Mouse (Mus musculus) liver, postnatal 0 days (tissue): ENCODE results near the gene Slc25a20. TPM values are rescaled to one million over a fixed set of nuclear protein-coding genes. Genes with fewer than 3 reads are reported as not detected.
A peak's percentile ranks its signal among the peaks of the same experiment; 100 is the strongest.

Experiments
- ATAC-seq: fragments of 200-750 bp; cut with Nextera tagmentation; 2 replicates; pipeline ENCODE4 v1.8.0; 2017; ENCODE audit warnings: mild to moderate bottlenecking, moderate library complexity
- DNase-seq: peaks from one replicate; pipeline ENCODE4 v3.0.0-alpha.2; 2016
- H3K27ac ChIP-seq: fragments of 300-500 bp; sonication (generic); 2 replicates; pipeline ENCODE4 v1.5.1; 2014; ENCODE audit warnings: antibody characterized with exemption, moderate library complexity, mild to moderate bottlenecking, low read depth
- H3K27me3 ChIP-seq: fragments of 300-500 bp; sonication (generic); 2 replicates; pipeline ENCODE4 v1.6.1; 2014; ENCODE audit warnings: low read length, control low read depth, mixed read lengths; ENCODE audit not compliant: insufficient read depth
- H3K36me3 ChIP-seq: fragments of 300-500 bp; sonication (generic); replicated peaks from 2 replicates; pipeline ENCODE4 v1.6.1; 2014; ENCODE audit warnings: mild to moderate bottlenecking, control low read depth, low read length, moderate library complexity, mixed read lengths; ENCODE audit not compliant: insufficient read depth
- H3K4me1 ChIP-seq: fragments of 300-500 bp; sonication (generic); 2 replicates; pipeline ENCODE4 v1.6.1; 2014; ENCODE audit warnings: antibody characterized with exemption, mild to moderate bottlenecking, control low read depth; ENCODE audit not compliant: insufficient read depth
- H3K4me2 ChIP-seq: fragments of 300-500 bp; sonication (generic); 2 replicates; pipeline ENCODE4 v1.6.1; 2014; ENCODE audit warnings: low read depth, mild to moderate bottlenecking, low read length, moderate library complexity, mixed read lengths
- H3K4me3 ChIP-seq: fragments of 300-500 bp; sonication (generic); 2 replicates; pipeline ENCODE4 v1.5.1; 2014; ENCODE audit warnings: low read depth, low read length
- H3K9ac ChIP-seq: fragments of 300-500 bp; sonication (generic); replicated peaks from 2 replicates; pipeline ENCODE4 v1.6.1; 2014; ENCODE audit warnings: mild to moderate bottlenecking, moderate library complexity
- H3K9me3 ChIP-seq: fragments of 300-500 bp; sonication (generic); 2 replicates; pipeline ENCODE4 v1.6.1; 2016; ENCODE audit warnings: mild to moderate bottlenecking, control low read depth, low read length, mixed read lengths
- CTCF ChIP-seq: sonication (generic); IDR thresholded peaks from 2 replicates; pipeline ENCODE4 v1.5.1; 2016; ENCODE audit warnings: antibody characterized with exemption, low read depth
- EP300 ChIP-seq: IDR thresholded peaks from 2 replicates; pipeline ENCODE4 v1.6.1; 2016; ENCODE audit warnings: antibody characterized with exemption, low read depth, mild to moderate bottlenecking
- WGBS: fragments of 180-500 bp; shearing (Covaris S2); extraction: QIAGEN DNeasy Blood & Tissue Kit; methylation state at CpG from one replicate; pipeline ENCODE4 v1.1.7; 2014; ENCODE audit not compliant: insufficient replicate concordance; 5-methylcytosine and 5-hydroxymethylcytosine counted together
- polyA plus RNA-seq: library from polyadenylated mRNA; unstranded; fragments of >200 nt; fragmentation: Nextera tagmentation; extraction: Ambion mirVana; gene quantifications from 2 replicates; pipeline ENCODE4 v1.2.1, GENCODE M21; 2015

Slc25a20 gene
- polyA plus RNA-seq, 1 experiment from 2014 or later = 114 TPM

DNA sequence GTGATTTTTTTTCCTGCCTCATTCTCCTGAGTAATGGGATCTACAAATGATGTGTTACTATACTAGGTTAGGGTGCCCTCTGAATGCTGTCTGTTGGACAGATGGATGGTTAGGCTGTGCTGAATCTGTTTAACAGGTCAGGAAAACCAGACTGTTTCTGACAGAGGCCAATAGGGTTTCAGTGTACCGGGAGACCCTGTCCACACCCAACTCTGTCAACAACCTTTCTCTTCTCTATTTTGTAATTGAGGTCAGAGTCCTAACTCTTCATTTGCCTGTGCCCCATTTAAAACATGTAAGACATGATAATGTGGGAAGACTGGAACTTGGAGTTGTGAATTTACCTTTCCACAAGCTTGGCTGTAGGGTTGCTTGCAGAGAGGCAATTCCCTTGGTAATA is 28.1 kb downstream of the Slc25a20 start:
- no peak overlapping the region for H3K4me3 ChIP-seq
- TF ChIP-seq CTCF (no peak), EP300 (peak; percentile 70)
- 53% methylated on average over 1 of the region's 1 CpGs for WGBS
- peaks cover 50% of the 10 kb centered on the region for H3K4me1 ChIP-seq
- no peak overlapping the region for H3K9ac ChIP-seq
- no peak for DNase-seq
- peak overlapping the region; percentile 89 for H3K27ac ChIP-seq
- H3K27me3 ChIP-seq = 0 out of 2 replicates have a peak, but pooled peaks cover 6% of the 10 kb centered on the region
- no peaks in the 10 kb centered on the region for H3K9me3 ChIP-seq
- ATAC-seq = peak; percentile 66
- no peaks in the 10 kb centered on the region for H3K36me3 ChIP-seq
- H3K4me2 ChIP-seq = no peak overlapping the region

DNA sequence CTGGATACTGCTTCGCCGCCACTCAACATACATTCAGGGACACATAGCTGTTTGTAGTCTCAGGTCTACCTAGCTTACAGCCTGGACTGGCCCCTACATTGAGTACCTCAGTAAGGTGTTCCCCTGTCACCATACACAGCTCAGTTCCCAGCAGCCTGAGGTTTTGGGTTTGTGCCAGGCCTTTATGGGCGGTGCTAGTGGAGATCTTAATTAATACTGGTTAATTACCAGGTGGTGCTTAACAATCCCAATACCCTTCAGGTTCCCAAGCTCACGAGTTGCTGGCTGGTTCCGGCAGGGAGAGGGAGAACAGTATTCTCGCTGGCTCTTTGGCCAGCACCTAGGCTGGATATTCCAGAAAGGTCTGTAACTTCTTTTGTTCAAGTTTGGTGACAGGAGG is 29.0 kb downstream of the Slc25a20 start:
- TF ChIP-seq EP300 = no peak
- no peak for TF ChIP-seq CTCF
- H3K27me3 ChIP-seq = 0 out of 2 replicates have a peak, but pooled peaks cover 6% of the 10 kb centered on the region
- peaks cover 50% of the 10 kb centered on the region for H3K4me1 ChIP-seq
- H3K4me2 ChIP-seq = no peak overlapping the region
- 83% methylated on average over 6 of the region's 6 CpGs for WGBS
- no peaks in the 10 kb centered on the region for H3K36me3 ChIP-seq
- DNase-seq = no peak
- H3K9me3 ChIP-seq = no peaks in the 10 kb centered on the region
- no peak for ATAC-seq
- H3K27ac ChIP-seq = peak overlapping the region; percentile 89
- no peak overlapping the region for H3K9ac ChIP-seq
- no peak overlapping the region for H3K4me3 ChIP-seq

DNA sequence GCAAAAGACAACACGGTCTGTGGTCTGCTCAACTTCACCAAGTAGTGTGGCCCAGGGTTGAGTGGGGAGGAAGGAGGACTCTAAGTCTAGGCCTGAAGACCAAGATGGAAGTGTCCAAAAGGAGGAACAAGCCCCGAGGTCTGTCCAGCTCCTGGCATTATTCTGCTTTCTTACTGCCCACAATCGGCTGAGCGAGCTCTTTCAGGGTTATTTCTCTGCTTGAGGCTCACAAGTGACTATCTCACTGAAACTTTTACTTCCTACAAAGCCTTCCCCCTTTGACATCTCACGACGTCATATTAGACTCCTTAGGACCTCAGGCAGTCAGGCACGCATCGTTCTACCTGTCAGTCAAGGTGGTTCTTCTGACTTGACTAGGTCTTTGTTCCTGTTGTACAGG is 29.5 kb downstream of the Slc25a20 start:
- H3K4me1 ChIP-seq = peaks cover 50% of the 10 kb centered on the region
- H3K9ac ChIP-seq = peak overlapping the region; percentile 79; the same call in 1 of the 2 replicates

DNA sequence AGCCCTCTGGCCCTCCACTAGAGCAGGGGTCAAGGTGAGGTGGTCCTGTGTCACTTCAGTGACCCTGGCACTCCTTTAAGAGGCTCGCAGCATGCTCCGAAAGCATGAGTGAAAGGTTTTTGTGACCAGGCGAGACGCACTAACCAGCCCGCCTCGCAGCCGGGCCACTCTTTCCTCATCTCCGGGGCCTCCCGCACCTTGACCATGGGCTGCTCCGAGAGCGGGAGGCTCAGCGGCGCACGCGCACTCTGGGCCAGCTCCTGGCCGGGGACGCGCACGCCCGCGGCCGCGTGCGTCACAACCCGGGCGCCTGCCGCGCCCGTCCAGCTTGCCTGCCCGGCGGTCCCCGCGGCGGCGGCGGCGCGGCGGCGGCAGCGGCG is 29.9 kb downstream of the Slc25a20 start:
- Histone ChIP-seq H3K4me1 (peaks cover 50% of the 10 kb centered on the region), H3K9me3 (no peaks in the 10 kb centered on the region), H3K4me2 (peak overlapping the region; percentile 96), H3K4me3 (peak overlapping the region; percentile 76), H3K27me3 (0 out of 2 replicates have a peak, but pooled peaks cover 6% of the 10 kb centered on the region), H3K36me3 (no peaks in the 10 kb centered on the region), H3K9ac (peak overlapping the region; percentile 79), H3K27ac (peak overlapping the region; percentile 89)
- ATAC-seq (peak; percentile 89), DNase-seq (peak; percentile 88)
- TF ChIP-seq EP300 (no peak), CTCF (no peak)
- WGBS = 3% methylated on average over 15 of the region's 42 CpGs

More for the DNA sequence above, 29.5 kb downstream of the Slc25a20 start:
- H3K36me3 ChIP-seq = no peaks in the 10 kb centered on the region
- DNase-seq (no peak), ATAC-seq (no peak; the same call in 1 of the 2 replicates)
- H3K4me2 ChIP-seq = peak overlapping the region; percentile 96
- H3K9me3 ChIP-seq = no peaks in the 10 kb centered on the region
- H3K27me3 ChIP-seq = 0 out of 2 replicates have a peak, but pooled peaks cover 6% of the 10 kb centered on the region
- peak overlapping the region; percentile 89 for H3K27ac ChIP-seq
- TF ChIP-seq CTCF = no peak
- TF ChIP-seq EP300 = no peak
- WGBS = 40% methylated on average over 8 of the region's 8 CpGs
- peak overlapping the region; percentile 76 for H3K4me3 ChIP-seq

DNA sequence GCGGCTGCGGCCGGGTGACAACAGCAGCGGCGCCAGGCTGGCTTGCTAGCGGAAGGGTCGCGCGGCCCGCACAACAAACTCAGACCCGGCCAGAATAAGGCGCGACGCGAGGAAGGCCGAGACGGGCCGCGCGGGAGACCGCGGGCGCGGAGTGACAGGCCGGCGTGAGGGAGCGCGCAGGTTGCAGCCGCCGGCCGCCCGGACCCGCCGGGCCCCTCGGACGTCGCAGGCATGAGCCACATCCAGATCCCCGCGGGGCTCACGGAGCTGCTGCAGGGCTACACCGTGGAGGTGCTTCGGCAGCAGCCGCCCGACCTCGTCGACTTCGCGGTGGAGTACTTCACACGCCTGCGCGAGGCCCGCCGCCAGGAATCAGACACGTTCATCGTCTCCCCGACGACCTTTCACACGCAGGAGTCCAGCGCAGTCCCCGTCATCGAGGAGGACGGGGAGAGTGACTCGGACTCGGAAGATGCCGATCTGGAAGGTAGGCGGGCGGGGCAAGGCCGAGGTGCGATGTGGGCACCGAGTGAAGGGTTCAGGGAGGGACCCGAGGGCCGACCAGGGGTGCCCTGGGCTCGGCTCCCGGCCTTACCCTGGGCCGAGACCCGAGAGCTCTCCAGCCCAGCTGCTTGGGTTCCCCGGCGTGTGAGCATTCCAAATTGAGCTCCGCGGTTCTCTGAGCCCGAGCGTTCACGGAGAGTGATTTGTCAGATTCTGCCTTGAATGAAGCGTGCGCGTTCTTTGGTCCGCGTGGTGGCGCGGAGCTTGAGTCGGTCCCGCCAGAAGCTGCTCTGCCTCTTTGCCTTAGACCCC is 30.5 kb downstream of the Slc25a20 start:
- WGBS = under 1% methylated on average over 89 of the region's 92 CpGs
- peak; percentile 47 for ATAC-seq

DNA sequence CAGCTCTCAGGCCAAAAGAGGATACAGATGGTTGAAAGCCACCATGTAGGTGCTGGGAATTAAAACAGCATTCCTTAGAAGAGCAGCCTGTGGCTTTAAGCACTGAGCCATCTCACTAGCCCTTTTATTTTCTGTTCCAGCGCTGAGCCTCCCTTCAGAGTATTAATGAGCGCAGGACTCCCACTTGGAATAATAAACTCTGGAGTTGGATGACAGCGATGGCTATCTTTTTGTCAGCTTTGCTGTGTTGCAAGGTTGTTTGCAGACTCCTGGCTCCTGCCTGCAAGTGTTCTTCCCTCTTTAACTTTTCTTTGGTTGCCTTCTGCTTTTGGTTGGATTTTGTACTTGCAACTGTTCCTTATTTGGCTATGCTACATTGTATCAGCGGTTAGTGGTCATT is 32.1 kb downstream of the Slc25a20 start:
- WGBS = 58% methylated on average over 4 of the region's 4 CpGs
- peaks cover 41% of the 10 kb centered on the region for H3K4me1 ChIP-seq
- no peak for TF ChIP-seq CTCF
- no peak for TF ChIP-seq EP300
- H3K4me3 ChIP-seq = peak overlapping the region; percentile 18
- 0 out of 2 replicates have a peak, but pooled peaks cover 6% of the 10 kb centered on the region for H3K27me3 ChIP-seq
- no peaks in the 10 kb centered on the region for H3K36me3 ChIP-seq
- ATAC-seq (no peak), DNase-seq (no peak)
- H3K9me3 ChIP-seq = no peaks in the 10 kb centered on the region
- H3K27ac ChIP-seq = no peak overlapping the region
- no peak overlapping the region for H3K9ac ChIP-seq
- peak overlapping the region; percentile 96 for H3K4me2 ChIP-seq

More for the DNA sequence above, 30.5 kb downstream of the Slc25a20 start:
- Histone ChIP-seq H3K9me3 (no peaks in the 10 kb centered on the region), H3K4me2 (peak overlapping the region; percentile 96), H3K27ac (peak overlapping the region; percentile 80), H3K4me3 (peak overlapping the region; percentile 76), H3K36me3 (no peaks in the 10 kb centered on the region), H3K9ac (peak overlapping the region; percentile 79), H3K27me3 (0 out of 2 replicates have a peak, but pooled peaks cover 6% of the 10 kb centered on the region), H3K4me1 (peaks cover 45% of the 10 kb centered on the region)
- peak; percentile 58 for DNase-seq
- TF ChIP-seq EP300 = no peak
